Mouse (Mus musculus): ENCODE results near the gene Cercam. TPM values are rescaled to one million over a fixed set of nuclear protein-coding genes. Genes with fewer than 3 reads are reported as not detected.

Cercam gene
- total RNA-seq (2021), result 1 to 10 TPM; 7.9 to 10.0 TPM
- long read RNA-seq, experiment 1, result 0 reads
- long read RNA-seq, experiment 2, partial matches to known transcripts, result 0 of 2 reads
- long read RNA-seq, experiment 2, other reads (novel, unspliced or antisense), result 2 of 2 reads

DNA sequence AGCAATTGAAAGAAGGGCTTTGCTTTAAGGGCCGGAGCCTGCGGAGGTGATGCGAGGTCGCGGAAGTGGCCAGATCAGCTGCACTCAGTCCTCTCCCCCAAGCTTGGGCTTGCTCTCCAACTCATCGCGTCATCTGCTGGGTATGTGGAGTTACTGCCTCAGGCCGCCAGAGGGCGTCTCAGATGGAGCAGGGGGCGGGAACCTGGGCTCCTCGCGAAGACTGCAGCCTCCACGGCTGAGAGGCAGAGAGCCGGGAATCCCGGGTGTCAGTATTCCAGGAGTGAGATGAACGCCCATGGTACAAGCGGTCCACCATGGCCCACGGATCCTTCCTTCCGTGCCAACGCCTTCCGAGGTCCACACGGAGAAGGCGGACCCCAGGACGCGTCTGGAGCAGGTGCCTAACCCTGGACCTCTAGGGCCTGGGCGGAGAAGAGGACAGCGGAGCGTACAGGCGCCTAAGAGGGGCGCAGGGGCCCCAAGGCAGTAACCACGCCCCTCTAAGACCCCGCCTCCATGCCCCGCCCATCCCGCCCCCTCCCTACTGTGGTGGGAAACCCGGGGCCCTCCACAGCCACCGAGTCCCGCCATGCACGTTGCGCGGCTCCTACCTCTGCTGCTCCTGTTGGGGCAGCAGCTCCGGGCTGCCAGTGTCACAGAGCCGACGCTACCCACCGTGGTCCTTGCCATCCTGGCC lies at the start of gene Cercam:
Gene Cercam, plus strand, starts transcription at position 216 of the 697 bp plus-strand sequence.
- peak within 1 kb of the TSS; percentile 56 for H3K27ac ChIP-seq
- peak; percentile 99 for TF ChIP-seq CTCF (conservative IDR thresholded peaks at IDR 0.05)
- DNase-seq (ENCODE audit: low spot score in 2 of 2), result peak; percentile 86 to 88
- H3K4me3 ChIP-seq, result peak within 1 kb of the TSS; percentile 68

DNA sequence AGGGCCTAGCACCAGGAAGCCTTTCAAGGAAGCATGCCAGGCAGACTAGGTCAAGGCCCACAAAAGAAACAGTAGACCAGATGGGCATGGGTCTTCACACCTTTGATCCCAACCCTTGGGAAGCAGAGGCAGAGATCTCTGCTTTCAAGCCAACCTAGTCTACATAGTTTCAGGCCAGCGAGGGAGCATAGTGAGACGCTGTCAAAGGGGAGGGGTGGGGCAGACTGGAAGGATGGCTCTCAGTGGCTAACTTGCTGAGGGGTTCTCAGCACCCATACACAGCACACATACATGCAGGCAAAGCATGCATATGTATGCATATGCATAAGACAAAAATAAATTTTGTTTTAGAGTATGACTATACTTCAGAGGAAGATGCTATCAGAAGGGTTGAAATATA lies 49.6 kb upstream of the Cercam start:
- DNase-seq (ENCODE audit: low spot score in 2 of 2), result no peak
- no peak for TF ChIP-seq CTCF (conservative IDR thresholded peaks at IDR 0.05)
- H3K4me3 ChIP-seq, result peak overlapping the region; percentile 64; the same call in 1 of the 2 replicates
- peak overlapping the region; percentile 97 for H3K27ac ChIP-seq

DNA sequence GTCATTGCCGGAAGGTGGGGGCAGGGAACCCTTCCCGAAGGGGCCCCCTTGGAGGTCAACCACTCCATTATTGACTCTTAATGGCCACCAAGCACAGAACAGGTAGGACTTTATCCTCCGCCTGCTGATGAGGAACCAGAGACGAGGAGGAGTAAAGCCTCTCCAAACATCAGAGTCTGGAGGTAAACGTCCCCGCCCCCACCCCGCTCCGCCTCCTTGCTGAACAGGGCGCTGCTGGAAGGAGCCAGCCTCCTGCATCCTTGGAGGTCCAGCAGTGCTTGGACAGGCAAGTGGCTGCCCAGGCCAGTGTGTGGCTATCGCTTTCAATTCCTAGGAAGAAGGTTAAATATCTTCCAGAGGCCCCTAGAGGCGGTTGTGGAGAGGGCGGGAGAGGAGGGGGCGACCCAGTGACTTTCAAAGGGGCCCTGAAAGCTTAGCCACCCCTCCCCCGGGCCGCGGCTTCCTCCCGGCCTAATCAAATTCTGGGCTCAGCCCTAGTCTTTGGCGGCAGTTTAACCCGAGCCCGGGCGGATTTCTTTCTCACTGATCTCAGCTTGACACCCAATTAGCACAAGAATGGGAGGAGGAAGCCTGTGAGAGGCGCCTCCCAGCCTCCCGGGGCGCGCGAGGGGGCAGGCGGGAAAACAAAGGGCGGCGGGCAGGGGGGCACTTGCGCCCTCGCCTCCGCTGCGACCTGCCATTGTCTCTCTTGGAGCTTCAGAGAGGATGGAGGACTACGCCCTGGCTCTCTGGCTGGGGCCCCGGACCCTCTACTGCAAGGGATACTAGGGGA lies 48.7 kb upstream of the Cercam start, which contains the start of gene Urm1:
Gene Urm1, plus strand, starts transcription at position 51 of the 793 bp plus-strand sequence.
- peak within 1 kb of the TSS; percentile 64 for H3K4me3 ChIP-seq
- peak; percentile 59 to 60 for DNase-seq (ENCODE audit: low spot score in 2 of 2)
- H3K27ac ChIP-seq, result peak within 1 kb of the TSS; percentile 97

DNA sequence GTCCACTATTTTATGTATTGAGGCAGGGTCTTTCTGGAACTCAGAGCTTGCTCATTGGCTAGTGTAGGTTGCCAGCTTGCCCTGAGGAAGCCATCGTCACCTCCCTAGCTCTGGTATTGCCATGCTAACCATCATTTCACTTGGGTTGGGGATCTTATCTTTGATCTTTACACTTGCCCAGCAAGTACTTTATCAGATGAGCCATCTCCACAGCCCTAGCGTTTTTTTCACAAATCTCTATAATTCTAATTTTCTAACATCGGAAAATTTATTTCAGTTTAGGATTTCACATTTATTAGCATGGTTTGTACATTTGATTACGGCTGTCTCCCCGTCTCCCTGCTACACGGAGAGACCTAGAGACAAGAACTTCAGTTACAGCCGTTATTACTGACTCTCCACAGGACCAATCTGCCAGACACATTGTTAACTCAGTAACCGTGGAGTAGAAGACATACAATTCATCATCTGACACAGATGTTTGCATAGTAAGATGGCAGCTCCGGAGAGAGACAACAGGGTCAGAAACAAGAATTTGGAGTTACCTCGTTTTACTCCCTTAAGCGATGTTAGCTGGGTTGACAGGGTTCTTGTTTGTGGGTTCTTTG lies 42.5 kb upstream of the Cercam start:
- no peak for TF ChIP-seq CTCF (conservative IDR thresholded peaks at IDR 0.05)
- peak overlapping the region; percentile 94 for H3K27ac ChIP-seq
- DNase-seq (ENCODE audit: low spot score in 2 of 2), result no peak
- peak overlapping the region; percentile 98 for H3K4me3 ChIP-seq

More for the DNA sequence above, 48.7 kb upstream of the Cercam start, which contains the start of gene Urm1:
- TF ChIP-seq CTCF (conservative IDR thresholded peaks at IDR 0.05), result peak; percentile 39

DNA sequence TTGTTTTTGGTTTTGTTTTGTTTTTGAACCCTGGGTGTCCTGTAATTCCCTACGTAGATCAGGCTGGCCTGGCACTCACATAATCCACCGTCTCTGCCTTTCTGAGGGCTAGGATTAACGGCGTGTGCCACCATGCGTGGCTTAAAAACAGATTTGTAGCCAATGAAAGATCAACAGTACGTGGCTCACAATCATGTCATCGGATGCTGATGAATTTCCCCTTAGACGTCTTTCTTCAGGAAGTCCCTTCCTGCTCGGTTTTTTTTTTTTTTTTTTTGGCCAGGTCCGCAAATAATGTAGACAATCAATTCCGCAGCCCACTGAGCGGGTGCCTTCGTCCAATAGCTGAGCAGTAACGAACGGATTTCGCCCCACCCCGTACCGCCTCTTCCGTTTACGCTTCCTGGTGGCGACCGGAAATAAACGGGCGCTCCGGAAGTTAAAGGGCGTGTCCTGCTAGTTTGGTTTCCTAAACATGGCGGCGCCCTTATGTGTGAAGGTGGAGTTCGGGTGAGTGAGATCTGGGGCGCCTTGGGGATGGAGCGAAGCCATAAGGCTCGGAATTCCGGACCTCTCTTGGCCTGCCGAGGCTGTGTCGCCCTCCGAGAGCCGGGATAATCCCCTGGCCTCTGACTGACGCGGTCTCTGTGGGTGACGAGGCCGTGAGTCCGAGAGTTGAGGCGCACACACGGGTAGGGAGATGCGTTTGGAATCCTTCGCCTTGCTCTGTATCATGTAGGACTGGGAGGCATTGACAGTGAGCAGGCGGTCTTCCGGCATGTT lies 41.8 kb upstream of the Cercam start:
- peak; percentile 94 to 98 for DNase-seq (ENCODE audit: low spot score in 2 of 2)
- H3K4me3 ChIP-seq, result peak overlapping the region; percentile 98
- TF ChIP-seq CTCF (conservative IDR thresholded peaks at IDR 0.05), result 0 out of 2 replicates have a peak, but pooled peaks have one; percentile 10
- H3K27ac ChIP-seq, result peak overlapping the region; percentile 94

DNA sequence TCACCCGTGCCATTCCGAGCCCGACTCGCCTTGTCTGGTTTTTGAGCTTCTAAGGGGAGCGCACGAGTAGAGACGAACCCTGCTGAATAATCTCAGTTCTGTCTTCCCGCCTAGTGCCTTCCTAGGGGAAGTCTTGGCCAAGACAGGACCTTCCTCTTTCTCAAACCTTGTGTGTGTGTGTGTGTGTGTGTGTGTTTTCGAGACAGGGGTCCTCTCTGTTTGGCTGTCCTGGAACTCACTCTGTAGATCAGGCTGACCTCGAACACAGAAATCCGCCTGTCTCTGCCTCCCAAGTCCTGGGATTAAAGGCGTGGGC lies 41.3 kb upstream of the Cercam start:
- no peak for DNase-seq (ENCODE audit: low spot score in 2 of 2)
- Histone ChIP-seq H3K4me3 (peak overlapping the region; percentile 98), H3K27ac (peak overlapping the region; percentile 94)
- TF ChIP-seq CTCF (conservative IDR thresholded peaks at IDR 0.05), result no peak

DNA sequence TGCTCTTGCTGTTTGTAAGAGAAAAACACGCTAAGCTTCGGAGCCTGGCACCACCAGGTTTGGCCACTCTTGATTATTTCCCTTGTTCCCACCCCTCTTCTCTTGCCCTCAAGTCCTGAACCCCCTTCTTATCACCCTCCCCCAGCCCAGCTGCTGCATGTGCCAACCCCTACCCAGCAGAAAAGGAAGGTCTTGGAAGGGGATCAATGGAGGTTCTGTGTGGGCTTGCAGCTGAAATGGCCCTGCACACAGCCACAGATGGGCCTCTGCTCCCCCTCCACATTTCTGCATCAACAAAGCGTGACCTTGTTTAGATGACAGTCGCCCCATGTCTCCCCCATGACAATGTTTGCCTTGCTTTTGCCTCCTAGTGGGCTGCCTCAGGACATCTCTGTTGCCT lies 37.9 kb upstream of the Cercam start:
- peak; percentile 28 for TF ChIP-seq CTCF (conservative IDR thresholded peaks at IDR 0.05)
- peak overlapping the region; percentile 85 for H3K27ac ChIP-seq
- H3K4me3 ChIP-seq, result no peak overlapping the region
- DNase-seq (ENCODE audit: low spot score in 2 of 2), result peak in 1 of 2 experiments; percentile 69

DNA sequence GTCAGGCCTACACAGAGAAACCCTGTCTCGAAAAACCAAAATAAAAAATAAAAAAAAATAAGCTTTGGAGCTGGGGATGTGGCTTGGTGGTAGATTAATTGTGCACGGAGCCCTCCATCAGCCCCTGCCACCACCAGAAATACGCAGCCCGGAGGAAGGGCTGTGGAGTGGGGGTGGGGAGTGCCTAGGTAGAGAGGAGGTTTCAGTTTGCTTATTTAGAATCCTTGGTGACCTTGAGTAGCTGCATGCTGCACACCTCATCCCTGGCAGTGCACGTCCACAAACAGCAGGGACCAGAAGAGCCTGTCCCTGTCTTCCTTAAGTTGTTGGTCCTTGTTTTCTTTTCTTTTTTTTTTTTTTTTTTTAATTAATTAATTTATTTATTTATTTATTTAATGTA lies 35.2 kb upstream of the Cercam start:
- peak overlapping the region; percentile 85; the same call in 1 of the 2 replicates for H3K27ac ChIP-seq
- no peak for TF ChIP-seq CTCF (conservative IDR thresholded peaks at IDR 0.05)
- no peak for DNase-seq (ENCODE audit: low spot score in 2 of 2)

DNA sequence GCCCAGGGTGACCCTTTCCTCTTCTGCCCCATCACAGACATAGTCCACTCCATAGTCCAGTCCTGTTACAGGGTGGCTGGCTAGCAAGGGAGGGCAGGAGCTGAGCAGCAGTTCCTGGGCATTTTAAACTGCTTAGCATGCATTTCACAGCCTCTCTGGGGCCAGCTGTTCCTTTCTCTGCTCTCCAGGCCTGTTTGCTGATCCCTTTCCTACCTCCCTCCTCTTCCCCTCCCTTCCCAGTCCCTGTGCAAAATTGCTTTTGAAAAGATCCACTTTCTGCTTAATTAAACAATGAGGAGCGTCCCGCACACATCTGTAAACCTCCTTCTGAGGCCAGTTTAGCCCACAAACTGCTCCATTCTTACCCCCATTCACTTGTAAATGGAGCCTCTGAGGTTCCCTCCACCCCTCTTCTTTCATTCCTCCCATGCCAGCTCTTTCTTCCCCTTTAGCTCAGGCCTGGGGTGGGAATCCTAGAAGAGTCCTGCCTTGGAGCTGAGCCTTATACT lies 33.5 kb upstream of the Cercam start:
- peak overlapping the region; percentile 81 for H3K27ac ChIP-seq
- DNase-seq (ENCODE audit: low spot score in 2 of 2), result no peak
- TF ChIP-seq CTCF (conservative IDR thresholded peaks at IDR 0.05), result no peak
- H3K4me3 ChIP-seq, result no peak overlapping the region

More for the DNA sequence above, 35.2 kb upstream of the Cercam start:
- H3K4me3 ChIP-seq, result no peak overlapping the region

DNA sequence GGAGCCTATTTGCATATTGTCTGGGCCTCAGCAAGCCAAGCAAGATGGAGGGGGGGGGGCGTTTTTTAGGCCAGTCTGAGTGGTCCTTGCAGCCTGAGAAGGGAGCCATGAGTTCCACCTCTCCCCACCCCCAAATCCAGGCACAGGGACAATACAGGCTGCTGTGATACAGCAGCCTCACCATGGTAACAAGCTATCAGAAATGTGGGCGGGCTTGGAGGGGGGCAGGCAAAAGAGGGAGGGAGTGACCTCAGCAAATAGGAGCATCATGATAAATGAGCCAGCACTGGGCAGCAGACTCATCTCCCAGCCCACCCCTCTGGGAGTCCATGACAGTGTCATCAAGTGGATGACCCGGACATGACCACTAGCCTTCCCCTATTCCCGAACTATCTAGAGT lies 29.5 kb upstream of the Cercam start:
- no peak for DNase-seq (ENCODE audit: low spot score in 2 of 2)
- Histone ChIP-seq H3K27ac (peak overlapping the region; percentile 73), H3K4me3 (no peak overlapping the region)
- no peak for TF ChIP-seq CTCF (conservative IDR thresholded peaks at IDR 0.05)

DNA sequence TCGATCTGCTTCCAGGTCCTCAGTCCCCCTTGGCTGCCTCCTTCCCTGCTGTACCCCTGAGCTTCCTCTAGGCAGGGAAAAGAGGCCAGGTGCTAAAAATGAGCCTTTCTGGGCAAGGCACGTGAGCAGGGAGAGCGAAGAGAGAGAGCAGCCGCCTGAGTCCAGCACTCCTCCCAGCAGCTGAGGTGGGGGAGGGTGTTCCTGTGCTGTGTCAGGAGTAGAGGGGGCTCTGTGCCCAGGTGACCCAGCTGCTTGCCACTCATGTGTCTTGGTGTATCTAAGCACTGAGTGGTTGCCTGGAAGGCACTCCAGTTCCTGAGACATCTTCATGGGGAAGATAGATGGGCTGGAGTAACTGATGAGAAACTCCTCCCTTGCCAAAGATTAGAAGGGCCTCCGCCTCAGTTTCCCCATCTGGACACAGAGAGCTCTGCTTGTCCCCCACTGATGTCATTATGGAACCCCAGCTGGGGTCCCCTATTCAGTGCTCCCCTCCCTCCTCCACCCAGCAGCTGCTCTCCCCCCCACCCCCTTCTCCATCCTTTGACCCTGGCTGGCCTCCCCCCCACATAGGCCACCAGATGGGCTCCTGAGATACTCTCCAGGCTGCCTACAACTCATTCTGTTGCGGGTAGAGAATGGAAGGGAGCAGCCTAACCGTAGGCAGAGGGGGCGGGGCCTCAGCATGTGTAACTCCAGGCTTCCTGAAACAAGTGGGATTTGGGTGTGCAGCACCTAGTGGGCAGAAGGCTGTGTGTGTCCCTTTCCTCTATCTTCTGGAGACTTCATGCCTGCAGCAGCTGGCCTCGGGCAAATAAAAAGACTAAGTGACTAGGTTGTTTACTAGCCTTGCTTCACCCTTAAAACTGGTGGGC lies 25.5 kb upstream of the Cercam start:
- DNase-seq (ENCODE audit: low spot score in 2 of 2), result peak; percentile 46 to 53
- H3K27ac ChIP-seq, result peak overlapping the region; percentile 89
- TF ChIP-seq CTCF (conservative IDR thresholded peaks at IDR 0.05), result peak; percentile 43
- H3K4me3 ChIP-seq, result no peak overlapping the region
